Mouse (Mus musculus) regulatory T cell (primary cell): ENCODE measurements at regions not wholly inside any gene's neighbourhood (a gene's known extent, or its start where the extent isn't known, plus 50 kb on each side); places are given as distances from the start of the nearest gene placed in this dataset.
"Not testable (repeated sequence)": the region's sequence is repeated elsewhere in the genome, so short reads cannot be mapped to it uniquely, and the experiment has no call there.

Experiments
- in situ Hi-C: fragments of 300-600 bp; cut with MboI, MseI; formaldehyde crosslinking; loops from one replicate; pipeline ENCODE4 v1.15.1; 2025; ENCODE audit warnings: high pct_unique_total_duplicates

GRCm38 (mm10) chr13:10867864-10868263 is 507.2 kb upstream of the Chrm3 start:
- in situ Hi-C loops, result no loop called here

- in situ Hi-C loops, result not testable (repeated sequence)
Observed at GRCm38 (mm10) chr13:10855947-10856561, 495.4 kb upstream of the Chrm3 start.

- in situ Hi-C loops, result no loop called here
Observed at GRCm38 (mm10) chr13:10845212-10845611, 484.6 kb upstream of the Chrm3 start.

DNA sequence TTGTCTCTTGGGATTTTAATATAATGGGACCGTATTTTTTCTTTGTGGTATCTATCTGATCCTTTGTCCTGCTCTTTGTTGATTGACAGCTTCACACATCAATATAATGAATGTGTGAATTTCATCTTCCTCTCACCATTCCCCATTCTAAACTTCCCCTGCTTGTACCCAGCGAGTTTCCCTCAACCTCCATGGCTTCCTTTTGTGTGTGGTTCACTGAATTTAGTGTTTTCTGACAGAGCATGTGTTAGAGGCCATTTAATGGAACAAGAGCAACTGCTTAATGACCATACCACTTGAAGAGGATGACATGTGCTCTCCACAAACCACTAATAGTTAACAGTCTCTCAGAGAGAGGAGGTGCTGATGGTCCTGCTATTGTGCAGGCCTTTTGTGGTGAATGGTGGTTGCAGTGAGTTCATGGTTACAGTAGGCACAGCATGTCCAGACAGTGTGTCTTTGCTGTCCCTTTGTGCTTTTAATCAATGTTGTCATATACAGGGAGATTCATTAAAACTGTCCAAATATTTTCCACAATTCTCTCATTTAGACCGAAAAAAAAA is 438.8 kb upstream of the Chrm3 start:
- in situ Hi-C loops, result no loop called here
